Mouse (Mus musculus): Measurements from ENCODE around the gene Mmgt2. TPM values are rescaled to one million over a fixed set of nuclear protein-coding genes. Genes with fewer than 3 reads are reported as not detected.

The Mmgt2 gene
- polyA plus RNA-seq, 1 experiment from 2014 or later: 59.9 TPM

GRCm38 (mm10) chr11:62638402-62638801 lies 10.1 kb upstream of the Mmgt2 start:
- 91% methylated on average over 4 of the region's 4 CpGs for WGBS
- peak overlapping the region; percentile 23; the same call in 1 of the 2 replicates for H3K27ac ChIP-seq
- no peaks in the 10 kb centered on the region for H3K27me3 ChIP-seq
- no peak overlapping the region for H3K4me3 ChIP-seq (replicated peaks)
- H3K9me3 ChIP-seq: no peaks in the 10 kb centered on the region
- no peak for ATAC-seq (ENCODE audit: insufficient number of reproducible peaks, insufficient read depth, low FRiP score, low TSS enrichment, low read depth)
- H3K4me2 ChIP-seq: no peak overlapping the region
- H3K9ac ChIP-seq (replicated peaks): no peak overlapping the region
- H3K36me3 ChIP-seq: peaks cover 6% of the 10 kb centered on the region; the same call in 1 of the 2 replicates
- peaks cover 54% of the 10 kb centered on the region for H3K4me1 ChIP-seq (replicated peaks)

DNA sequence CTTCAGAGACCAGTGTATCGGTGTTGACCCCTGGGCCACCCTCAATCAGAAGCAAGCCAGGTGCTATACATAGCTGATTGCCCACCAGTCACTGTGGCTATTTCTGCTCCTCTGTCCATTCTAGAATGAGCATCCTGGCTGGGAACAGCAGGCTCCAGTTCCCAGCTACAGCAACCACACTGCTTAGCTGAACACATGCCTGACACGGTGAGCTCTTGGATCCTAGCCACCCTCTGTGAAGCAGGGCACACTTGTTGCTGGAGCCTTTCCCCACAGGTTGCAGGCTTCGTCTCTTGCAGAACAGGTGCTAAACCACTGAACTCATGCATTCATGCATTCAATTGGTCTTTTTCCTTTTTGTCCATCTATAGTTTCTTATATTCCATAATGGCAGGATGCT lies 8.1 kb upstream of the Mmgt2 start:
- ATAC-seq (ENCODE audit: insufficient number of reproducible peaks, insufficient read depth, low FRiP score, low TSS enrichment, low read depth): no peak
- H3K27ac ChIP-seq: no peak overlapping the region

GRCm38 (mm10) chr11:62642023-62642844 lies 6.2 kb upstream of the Mmgt2 start:
- H3K4me3 ChIP-seq (replicated peaks): no peak overlapping the region
- no peaks in the 10 kb centered on the region for H3K27me3 ChIP-seq
- H3K4me2 ChIP-seq: no peak overlapping the region
- H3K27ac ChIP-seq: no peak overlapping the region
- no peaks in the 10 kb centered on the region for H3K9me3 ChIP-seq
- H3K9ac ChIP-seq (replicated peaks): no peak overlapping the region; the same call in 1 of the 2 replicates
- WGBS: 59% methylated on average over 11 of the region's 11 CpGs
- ATAC-seq (ENCODE audit: insufficient number of reproducible peaks, insufficient read depth, low FRiP score, low TSS enrichment, low read depth): no peak
- H3K4me1 ChIP-seq (replicated peaks): peaks cover 57% of the 10 kb centered on the region
- H3K36me3 ChIP-seq: peaks cover 10% of the 10 kb centered on the region; the same call in 1 of the 2 replicates

More for the DNA sequence above, 8.1 kb upstream of the Mmgt2 start:
- Histone ChIP-seq H3K27me3 (no peaks in the 10 kb centered on the region), H3K9ac (replicated peaks) (no peak overlapping the region), H3K9me3 (no peaks in the 10 kb centered on the region), H3K36me3 (peaks cover 10% of the 10 kb centered on the region; the same call in 1 of the 2 replicates), H3K4me3 (replicated peaks) (no peak overlapping the region), H3K4me1 (replicated peaks) (peaks cover 54% of the 10 kb centered on the region), H3K4me2 (no peak overlapping the region)
- WGBS: 82% methylated on average over 3 of the region's 3 CpGs

DNA sequence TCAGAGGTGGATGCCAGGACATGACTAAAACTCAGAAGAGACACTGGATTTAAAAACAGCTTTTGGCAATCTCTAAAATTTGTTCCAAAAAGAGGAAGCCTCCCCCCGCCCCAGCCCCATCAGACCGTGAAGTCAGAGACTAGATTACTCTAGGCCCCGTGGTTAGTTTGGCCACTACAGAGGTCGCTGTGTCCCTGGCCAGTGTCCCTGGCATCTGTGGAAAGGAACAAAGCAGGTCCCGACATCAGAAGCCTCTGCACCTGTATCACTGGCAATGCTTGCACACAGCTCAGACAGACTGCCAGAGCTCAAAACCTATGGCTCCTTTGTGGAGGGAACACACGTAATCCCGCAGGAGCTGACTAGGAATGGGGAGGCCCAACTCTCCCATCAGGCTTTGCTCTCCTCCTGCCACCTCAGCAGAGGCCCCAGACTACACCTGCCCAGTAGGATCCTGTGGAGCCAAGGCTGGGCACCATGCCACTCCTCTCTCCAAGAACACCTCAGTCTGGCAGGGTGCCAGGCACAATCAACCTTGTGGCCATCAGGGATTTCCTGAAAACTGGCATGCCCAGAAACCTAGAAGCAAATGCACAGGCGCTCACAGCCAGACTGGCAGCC lies 5.3 kb upstream of the Mmgt2 start:
- no peak overlapping the region for H3K27ac ChIP-seq
- H3K9me3 ChIP-seq: no peaks in the 10 kb centered on the region
- no peak for ATAC-seq (ENCODE audit: insufficient number of reproducible peaks, insufficient read depth, low FRiP score, low TSS enrichment, low read depth)
- no peak overlapping the region for H3K4me3 ChIP-seq (replicated peaks)
- no peaks in the 10 kb centered on the region for H3K27me3 ChIP-seq
- H3K4me1 ChIP-seq (replicated peaks): peaks cover 64% of the 10 kb centered on the region
- H3K4me2 ChIP-seq: no peak overlapping the region
- 82% methylated on average over 8 of the region's 8 CpGs for WGBS
- H3K36me3 ChIP-seq: peaks cover 10% of the 10 kb centered on the region; the same call in 1 of the 2 replicates
- no peak overlapping the region for H3K9ac ChIP-seq (replicated peaks)

- no peak overlapping the region for H3K27ac ChIP-seq
- H3K4me1 ChIP-seq (replicated peaks): peaks cover 57% of the 10 kb centered on the region
- WGBS: 90% methylated on average over 10 of the region's 10 CpGs
These were observed 4.6 kb upstream of the Mmgt2 start for GRCm38 (mm10) chr11:62643681-62644363.

DNA sequence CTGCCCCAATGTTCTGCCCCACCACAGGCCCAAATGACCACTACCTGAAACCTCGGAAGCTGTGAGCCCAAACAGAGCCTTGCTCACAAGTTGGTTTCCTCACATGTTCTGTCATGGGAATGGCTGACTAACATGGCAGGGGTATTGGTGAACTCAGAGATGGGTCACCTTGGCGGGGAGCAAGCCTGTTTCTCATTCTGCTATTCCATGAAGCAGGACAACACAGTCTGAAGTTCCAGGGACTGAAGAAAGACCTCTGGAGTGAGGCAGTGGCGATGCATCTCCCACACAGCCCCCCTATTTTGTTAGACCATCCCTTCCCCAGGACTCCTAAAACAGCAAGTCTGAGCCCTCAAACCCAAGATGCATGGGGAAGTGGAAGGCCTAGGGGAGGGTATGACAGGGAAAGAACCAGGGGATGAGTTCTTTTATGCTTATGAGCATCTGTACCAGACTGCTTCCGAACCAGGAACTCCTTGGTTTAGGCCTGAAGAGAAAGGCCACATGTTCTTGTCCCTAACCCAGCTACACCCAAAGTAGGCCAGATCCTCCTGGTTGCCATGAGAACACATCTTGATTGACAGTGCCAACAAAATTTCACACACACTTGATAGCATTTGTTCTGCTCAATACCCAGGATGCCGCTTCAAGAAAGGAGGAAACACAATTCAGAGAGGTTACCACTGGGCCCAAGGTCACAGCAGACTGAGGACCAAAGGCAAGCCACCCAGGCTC lies 3.7 kb upstream of the Mmgt2 start:
- Histone ChIP-seq H3K4me2 (no peak overlapping the region), H3K27ac (0 out of 2 replicates have a peak overlapping the region, but pooled peaks have one; percentile 7)

More at GRCm38 (mm10) chr11:62643681-62644363, 4.6 kb upstream of the Mmgt2 start:
- no peak for ATAC-seq (ENCODE audit: insufficient number of reproducible peaks, insufficient read depth, low FRiP score, low TSS enrichment, low read depth)
- Histone ChIP-seq H3K4me2 (no peak overlapping the region), H3K9me3 (no peaks in the 10 kb centered on the region), H3K36me3 (peaks cover 10% of the 10 kb centered on the region; the same call in 1 of the 2 replicates), H3K4me3 (replicated peaks) (no peak overlapping the region), H3K27me3 (no peaks in the 10 kb centered on the region), H3K9ac (replicated peaks) (no peak overlapping the region)

GRCm38 (mm10) chr11:62645337-62645675 lies 3.2 kb upstream of the Mmgt2 start:
- Histone ChIP-seq H3K27me3 (no peaks in the 10 kb centered on the region), H3K4me1 (replicated peaks) (peaks cover 59% of the 10 kb centered on the region), H3K36me3 (peaks cover 5% of the 10 kb centered on the region; the same call in 1 of the 2 replicates), H3K9ac (replicated peaks) (no peak overlapping the region), H3K27ac (no peak overlapping the region), H3K4me2 (peak overlapping the region; percentile 92), H3K9me3 (no peaks in the 10 kb centered on the region), H3K4me3 (replicated peaks) (no peak overlapping the region)
- 84% methylated on average over 4 of the region's 4 CpGs for WGBS
- no peak for ATAC-seq (ENCODE audit: insufficient number of reproducible peaks, insufficient read depth, low FRiP score, low TSS enrichment, low read depth)

More for the DNA sequence above, 3.7 kb upstream of the Mmgt2 start:
- no peak for ATAC-seq (ENCODE audit: insufficient number of reproducible peaks, insufficient read depth, low FRiP score, low TSS enrichment, low read depth)
- 91% methylated on average over 5 of the region's 5 CpGs for WGBS
- Histone ChIP-seq H3K4me3 (replicated peaks) (no peak overlapping the region), H3K9me3 (no peaks in the 10 kb centered on the region), H3K4me1 (replicated peaks) (peaks cover 56% of the 10 kb centered on the region), H3K36me3 (peaks cover 10% of the 10 kb centered on the region; the same call in 1 of the 2 replicates), H3K9ac (replicated peaks) (no peak overlapping the region), H3K27me3 (no peaks in the 10 kb centered on the region)

- Histone ChIP-seq H3K4me3 (replicated peaks) (peak overlapping the region; percentile 80), H3K9ac (replicated peaks) (peak overlapping the region; percentile 42), H3K27me3 (no peaks in the 10 kb centered on the region), H3K4me1 (replicated peaks) (peaks cover 65% of the 10 kb centered on the region), H3K27ac (peak overlapping the region; percentile 80), H3K9me3 (no peaks in the 10 kb centered on the region), H3K36me3 (0 out of 2 replicates have a peak, but pooled peaks cover 7% of the 10 kb centered on the region), H3K4me2 (peak overlapping the region; percentile 92)
- 30% methylated on average over 8 of the region's 8 CpGs for WGBS
- no peak for ATAC-seq (ENCODE audit: insufficient number of reproducible peaks, insufficient read depth, low FRiP score, low TSS enrichment, low read depth)
These were observed 2.6 kb upstream of the Mmgt2 start for GRCm38 (mm10) chr11:62645732-62646494.

- Histone ChIP-seq H3K4me1 (replicated peaks) (peaks cover 65% of the 10 kb centered on the region), H3K4me2 (peak overlapping the region; percentile 92), H3K4me3 (replicated peaks) (peak overlapping the region; percentile 80), H3K9ac (replicated peaks) (peak overlapping the region; percentile 42; the same call in 1 of the 2 replicates), H3K9me3 (no peaks in the 10 kb centered on the region), H3K27me3 (no peaks in the 10 kb centered on the region), H3K36me3 (peaks cover 10% of the 10 kb centered on the region; the same call in 1 of the 2 replicates), H3K27ac (peak overlapping the region; percentile 80)
- 40% methylated on average over 4 of the region's 4 CpGs for WGBS
- ATAC-seq (ENCODE audit: insufficient number of reproducible peaks, insufficient read depth, low FRiP score, low TSS enrichment, low read depth): no peak
These were observed 2.0 kb upstream of the Mmgt2 start for GRCm38 (mm10) chr11:62646495-62646843.

DNA sequence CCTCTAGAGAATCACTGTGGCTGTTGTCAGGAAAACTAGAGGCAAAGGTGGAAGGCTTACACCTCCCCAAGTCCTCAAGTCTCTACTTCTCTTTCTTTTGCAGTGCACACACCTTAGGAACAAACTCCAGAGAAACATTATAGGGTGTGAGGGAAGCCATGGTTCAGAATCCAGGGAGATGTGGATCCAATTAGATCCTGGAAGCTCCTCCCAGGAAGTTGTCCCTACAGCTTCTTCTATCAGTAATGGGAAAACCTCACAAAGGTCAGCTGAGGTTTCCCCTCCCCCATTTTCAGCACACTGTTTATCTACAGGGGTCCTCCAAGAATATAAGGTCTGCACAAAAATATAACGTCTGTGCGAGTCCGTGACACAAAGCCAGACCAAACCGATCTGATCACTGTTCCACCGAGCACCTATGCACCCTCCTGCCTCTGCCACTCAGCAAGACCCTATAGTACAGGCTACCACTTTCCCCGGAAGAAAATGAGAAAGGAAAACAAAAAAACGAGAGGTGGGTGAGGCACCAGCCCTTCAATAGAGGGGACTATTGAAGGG lies 1.4 kb upstream of the Mmgt2 start:
- Histone ChIP-seq H3K9me3 (no peaks in the 10 kb centered on the region), H3K36me3 (peaks cover 15% of the 10 kb centered on the region), H3K27ac (peak overlapping the region; percentile 80; the same call in 1 of the 2 replicates), H3K9ac (replicated peaks) (no peak overlapping the region), H3K27me3 (no peaks in the 10 kb centered on the region), H3K4me2 (peak overlapping the region; percentile 92), H3K4me3 (replicated peaks) (peak overlapping the region; percentile 80), H3K4me1 (replicated peaks) (peaks cover 62% of the 10 kb centered on the region)
- ATAC-seq (ENCODE audit: insufficient number of reproducible peaks, insufficient read depth, low FRiP score, low TSS enrichment, low read depth): no peak
- WGBS: 46% methylated on average over 7 of the region's 7 CpGs

Measured in limb, embryonic 12.5 days (tissue).